Mouse (Mus musculus) thymus, adult 2 months (tissue): ENCODE measurements around the gene Adcy10.

Experiments used
- CTCF ChIP-seq: fragments of 200-500 bp; IDR thresholded peaks from 2 replicates; pipeline ENCODE4 v1.5.1; 2012; ENCODE audit warnings: mild to moderate bottlenecking, control low read depth, low read length, moderate library complexity, borderline replicate concordance; ENCODE audit not compliant: control insufficient read depth, poor library complexity, insufficient read depth; ENCODE audit errors: extremely low read depth
- POLR2A ChIP-seq: fragments of 200-500 bp; IDR thresholded peaks from 2 replicates; pipeline ENCODE4 v1.6.1; 2012; ENCODE audit warnings: mild to moderate bottlenecking, low read length, control low read depth, moderate library complexity; ENCODE audit not compliant: control insufficient read depth, poor library complexity, insufficient read depth; ENCODE audit errors: extremely low read depth

DNA sequence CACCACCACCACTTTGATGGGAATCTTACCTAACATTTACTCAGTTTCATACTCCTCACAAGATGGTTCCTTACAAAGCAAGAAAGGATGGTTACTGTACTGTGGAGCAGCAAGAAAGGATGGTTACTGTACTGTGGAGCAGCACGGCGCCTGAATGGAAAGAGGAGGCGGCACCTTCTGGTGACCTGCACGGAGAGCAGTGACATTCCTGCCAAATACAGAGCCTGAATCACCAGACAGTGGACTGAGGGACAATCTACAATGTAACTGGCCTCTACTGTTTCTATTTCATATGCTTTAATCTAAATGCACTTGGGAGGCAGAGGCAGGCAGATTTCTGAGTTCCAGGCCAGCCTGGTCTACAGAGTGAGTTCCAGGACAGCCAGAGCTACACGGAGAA, 140.1 kb downstream of the Adcy10 start:
- TF ChIP-seq CTCF (no peak), POLR2A (no peak)
